Mouse (Mus musculus): ENCODE data around the gene Polg.

- TF ChIP-seq GATA1 (IDR thresholded peaks at IDR 0.05; ENCODE audit: borderline replicate concordance, low read length): no peak
- TF ChIP-seq CTCF (IDR thresholded peaks at IDR 0.05; ENCODE audit: low read depth, low read length): no peak
- no peak for TF ChIP-seq TAL1 (conservative IDR thresholded peaks at IDR 0.05; ENCODE audit: low read depth, low read length)
- no peak for TF ChIP-seq GATA2 (IDR thresholded peaks at IDR 0.05; ENCODE audit: borderline replicate concordance, low read depth, low read length)
- no peak for TF ChIP-seq POLR2AphosphoS5 (IDR thresholded peaks at IDR 0.05; ENCODE audit: insufficient replicate concordance, low read depth, low read length)
Observed at GRCm38 (mm10) chr7:79469766-79470165, 3.6 kb upstream of the Polg start.
